Mouse (Mus musculus) hindbrain, postnatal 0 days (tissue): ENCODE data around the gene Trim34a. TPM values are rescaled to one million over a fixed set of nuclear protein-coding genes. Genes with fewer than 3 reads are reported as not detected.
A peak's percentile ranks its signal among the peaks of the same experiment; 100 is the strongest.

Source experiments
- ATAC-seq: fragments of 200-750 bp; cut with Nextera tagmentation; 2 replicates; pipeline ENCODE4 v1.8.0; 2017; ENCODE audit warnings: mild to moderate bottlenecking, moderate TSS enrichment, moderate library complexity
- DNase-seq: peaks from one replicate; pipeline ENCODE4 v3.0.0-alpha.2; 2015; ENCODE audit warnings: low spot score
- H3K27ac ChIP-seq: fragments of 300-500 bp; sonication (generic); 2 replicates; pipeline ENCODE4 v1.5.1; 2014; ENCODE audit warnings: mild to moderate bottlenecking
- H3K27me3 ChIP-seq: fragments of 300-500 bp; sonication (generic); 2 replicates; pipeline ENCODE4 v1.6.1; 2014; ENCODE audit warnings: low read length, mixed read lengths; ENCODE audit not compliant: insufficient read depth
- H3K36me3 ChIP-seq: fragments of 300-500 bp; sonication (generic); 2 replicates; pipeline ENCODE4 v1.6.1; 2014; ENCODE audit warnings: low read length, mixed read lengths; ENCODE audit not compliant: insufficient read depth
- H3K4me1 ChIP-seq: fragments of 300-500 bp; sonication (generic); 2 replicates; pipeline ENCODE4 v1.6.1; 2014; ENCODE audit warnings: antibody characterized with exemption, low read length, mixed read lengths; ENCODE audit not compliant: insufficient read depth
- H3K4me2 ChIP-seq: fragments of 300-500 bp; sonication (generic); 2 replicates; pipeline ENCODE4 v1.6.1; 2014; ENCODE audit warnings: low read depth, mild to moderate bottlenecking, low read length, moderate library complexity, mixed read lengths
- H3K4me3 ChIP-seq: fragments of 300-500 bp; sonication (generic); 2 replicates; pipeline ENCODE4 v1.5.1; 2014; ENCODE audit warnings: low read length
- H3K9ac ChIP-seq: fragments of 300-500 bp; sonication (generic); replicated peaks from 2 replicates; pipeline ENCODE4 v1.6.1; 2014; ENCODE audit warnings: mild to moderate bottlenecking, low read length, moderate library complexity, mixed read lengths
- H3K9me3 ChIP-seq: fragments of 300-500 bp; sonication (generic); 2 replicates; pipeline ENCODE4 v1.6.1; 2016; ENCODE audit warnings: low read length, mixed read lengths
- CTCF ChIP-seq: IDR thresholded peaks from 2 replicates; pipeline ENCODE4 v1.5.1; 2016; ENCODE audit warnings: antibody characterized with exemption, control low read depth, low read depth
- WGBS: fragments of 180-500 bp; shearing (Covaris S2); extraction: QIAGEN DNeasy Blood & Tissue Kit; methylation state at CpG from one replicate; pipeline ENCODE4 v1.1.7; 2014; 5-methylcytosine and 5-hydroxymethylcytosine counted together
- polyA plus RNA-seq: library from polyadenylated mRNA; unstranded; fragments of >200 nt; fragmentation: Nextera tagmentation; extraction: Ambion mirVana; gene quantifications from 2 replicates; pipeline ENCODE4 v1.2.1, GENCODE M21; 2015
- total RNA-seq: library from RNA; depleted of rRNA; stranded (reverse); fragments of >200 nt; gene quantifications from 2 replicates; pipeline ENCODE4 v1.2.3, GENCODE M21; 2014; rRNA removed

The Trim34a gene
- total RNA-seq (1.3 and 1.9 TPM in 2 replicates), polyA plus RNA-seq (1.1 and 1.6 TPM in 2 replicates)

DNA sequence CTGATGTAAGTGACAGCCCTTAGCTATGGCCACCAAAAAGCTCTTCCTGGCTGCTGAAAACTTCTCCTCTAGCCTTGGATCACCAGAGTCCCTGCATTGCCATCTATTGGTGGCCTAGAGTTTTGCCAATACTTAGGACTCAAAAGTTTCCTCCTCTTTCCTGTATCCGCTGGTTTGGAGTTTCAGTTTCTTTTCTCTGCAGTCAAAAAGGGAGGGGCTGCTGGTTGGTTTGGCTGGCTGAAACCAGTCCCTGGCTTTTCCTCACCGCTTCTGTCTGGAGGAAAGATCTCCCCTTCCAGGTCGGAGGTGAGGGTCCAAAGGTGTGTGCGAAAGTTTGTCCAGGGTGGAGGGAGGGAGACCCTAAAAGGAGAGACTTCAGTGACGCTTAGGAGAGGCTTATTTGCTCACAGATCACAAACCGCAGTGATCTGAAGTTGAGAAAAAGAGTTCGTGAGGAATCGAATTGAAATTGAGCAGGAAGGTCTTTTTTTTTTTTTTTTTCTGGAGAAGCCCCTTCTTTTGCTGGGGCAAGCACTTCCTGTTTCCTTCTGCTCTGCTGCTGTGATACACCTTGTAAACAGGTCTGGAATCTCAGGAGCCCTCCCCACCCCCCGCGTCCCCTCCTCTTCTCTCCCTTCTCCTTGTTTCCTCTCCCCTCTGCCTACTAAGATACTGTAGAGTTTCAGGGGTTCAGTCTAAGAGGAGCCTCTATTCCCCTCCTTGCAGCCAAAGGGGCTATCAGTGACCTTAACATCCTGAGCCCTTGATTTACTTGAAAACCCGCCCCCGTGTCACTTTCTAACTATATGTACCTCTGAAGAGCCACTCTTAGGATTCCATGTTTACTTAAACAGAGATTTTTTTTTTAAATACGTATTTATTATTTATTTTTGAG lies at the start of gene Trim34a:
Gene Trim34a (plus strand): TSS at position 171 of the 895 bp plus-strand sequence.
- Histone ChIP-seq H3K4me3 (peak within 1 kb of the TSS; percentile 40), H3K27ac (peak within 1 kb of the TSS; percentile 33), H3K36me3 (no peaks in the 10 kb centered on the region), H3K4me2 (peak within 1 kb of the TSS; percentile 48), H3K27me3 (no peaks in the 10 kb centered on the region), H3K4me1 (no peaks in the 10 kb centered on the region), H3K9ac (no peak within 1 kb of the TSS; the same call in 1 of the 2 replicates), H3K9me3 (no peaks in the 10 kb centered on the region)
- TF ChIP-seq CTCF, result peak; percentile 70
- whole genome bisulfite sequencing, result 10% methylated on average over 13 of the region's 13 CpGs
- ATAC-seq, result peak; percentile 83
- peak; percentile 73 for DNase-seq

DNA sequence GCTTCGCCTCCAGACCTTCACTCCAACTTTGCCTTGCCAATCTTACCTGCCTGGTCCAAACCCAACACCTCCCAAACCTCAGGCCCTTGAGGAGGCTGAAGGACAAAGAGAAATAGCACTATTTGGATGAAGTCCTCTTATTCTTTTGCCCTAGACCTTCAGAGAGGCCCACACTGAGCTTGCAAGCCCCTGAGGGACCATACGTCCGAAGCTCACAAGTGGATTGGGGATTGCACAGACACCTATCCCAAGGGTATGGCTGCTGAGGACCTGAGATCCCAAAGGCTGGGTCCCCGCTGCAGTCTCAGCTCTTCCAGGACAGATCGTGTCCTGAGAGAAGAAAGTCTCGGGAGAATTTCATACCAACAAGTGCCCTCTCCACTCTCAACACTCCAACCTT lies 48.4 kb upstream of the Trim34a start, which contains the start of gene Olfr649:
Gene Olfr649 (minus strand): TSS at position 101 of the 400 bp plus-strand sequence.
- no peak for TF ChIP-seq CTCF
- DNase-seq (no peak), ATAC-seq (no peak)
- 90% methylated on average over 6 of the region's 6 CpGs for WGBS
- H3K4me1 ChIP-seq, result no peaks in the 10 kb centered on the region
- no peak within 1 kb of the TSS for H3K27ac ChIP-seq
- H3K4me3 ChIP-seq, result no peak within 1 kb of the TSS
- no peaks in the 10 kb centered on the region for H3K9me3 ChIP-seq
- no peaks in the 10 kb centered on the region for H3K27me3 ChIP-seq
- no peak within 1 kb of the TSS for H3K4me2 ChIP-seq
- no peaks in the 10 kb centered on the region for H3K36me3 ChIP-seq
- no peak within 1 kb of the TSS for H3K9ac ChIP-seq

DNA sequence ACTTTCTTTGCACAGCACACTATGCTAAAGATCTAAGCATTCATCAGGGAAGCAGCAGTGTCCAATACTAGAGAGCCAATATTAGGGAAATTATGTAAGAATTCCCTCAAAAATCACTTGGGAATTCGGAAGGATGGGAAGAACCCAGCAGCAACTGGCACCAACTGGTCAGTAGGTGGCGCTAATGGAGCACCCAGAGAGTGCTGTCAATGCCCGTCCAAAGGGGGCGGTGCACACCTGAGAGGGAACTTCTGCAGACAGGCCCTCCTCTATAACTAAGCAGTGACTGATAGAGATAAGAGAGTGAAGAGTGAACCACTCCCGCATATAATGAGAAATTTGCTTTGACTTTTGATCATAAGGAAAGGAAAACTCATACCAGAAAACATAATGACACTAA lies 44.4 kb upstream of the Trim34a start:
- no peaks in the 10 kb centered on the region for H3K36me3 ChIP-seq
- DNase-seq (peak; percentile 65), ATAC-seq (no peak)
- peak; percentile 83 for TF ChIP-seq CTCF
- no peak overlapping the region for H3K4me3 ChIP-seq
- WGBS, result 8% methylated on average over 5 of the region's 5 CpGs
- H3K9me3 ChIP-seq, result no peaks in the 10 kb centered on the region
- no peaks in the 10 kb centered on the region for H3K4me1 ChIP-seq
- no peak overlapping the region for H3K27ac ChIP-seq
- no peak overlapping the region for H3K4me2 ChIP-seq
- H3K9ac ChIP-seq, result no peak overlapping the region
- no peaks in the 10 kb centered on the region for H3K27me3 ChIP-seq

DNA sequence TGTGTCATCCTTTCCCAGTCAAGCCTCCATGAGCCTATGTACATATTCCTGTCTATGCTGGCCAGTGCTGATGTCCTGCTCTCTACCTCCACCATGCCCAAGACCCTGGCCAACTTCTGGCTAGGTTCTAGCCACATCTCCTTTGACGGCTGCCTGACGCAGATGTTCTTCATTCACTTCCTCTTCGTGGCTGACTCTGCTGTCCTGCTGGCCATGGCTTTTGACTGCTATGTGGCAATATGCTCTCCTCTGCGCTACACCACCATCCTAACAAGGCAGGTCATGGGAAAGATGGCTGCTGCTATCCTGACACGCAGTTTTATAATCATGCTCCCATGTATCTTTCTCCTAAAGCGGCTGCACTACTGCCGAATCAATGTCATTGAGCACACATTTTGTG lies 38.1 kb upstream of the Trim34a start:
- H3K4me2 ChIP-seq, result no peak overlapping the region
- H3K27ac ChIP-seq, result no peak overlapping the region
- 93% methylated on average over 7 of the region's 7 CpGs for WGBS
- H3K27me3 ChIP-seq, result no peaks in the 10 kb centered on the region
- no peak overlapping the region for H3K4me3 ChIP-seq
- no peak overlapping the region for H3K9ac ChIP-seq
- H3K36me3 ChIP-seq, result no peaks in the 10 kb centered on the region
- DNase-seq, result no peak
- no peaks in the 10 kb centered on the region for H3K9me3 ChIP-seq
- ATAC-seq, result no peak
- TF ChIP-seq CTCF, result no peak
- H3K4me1 ChIP-seq, result no peaks in the 10 kb centered on the region

DNA sequence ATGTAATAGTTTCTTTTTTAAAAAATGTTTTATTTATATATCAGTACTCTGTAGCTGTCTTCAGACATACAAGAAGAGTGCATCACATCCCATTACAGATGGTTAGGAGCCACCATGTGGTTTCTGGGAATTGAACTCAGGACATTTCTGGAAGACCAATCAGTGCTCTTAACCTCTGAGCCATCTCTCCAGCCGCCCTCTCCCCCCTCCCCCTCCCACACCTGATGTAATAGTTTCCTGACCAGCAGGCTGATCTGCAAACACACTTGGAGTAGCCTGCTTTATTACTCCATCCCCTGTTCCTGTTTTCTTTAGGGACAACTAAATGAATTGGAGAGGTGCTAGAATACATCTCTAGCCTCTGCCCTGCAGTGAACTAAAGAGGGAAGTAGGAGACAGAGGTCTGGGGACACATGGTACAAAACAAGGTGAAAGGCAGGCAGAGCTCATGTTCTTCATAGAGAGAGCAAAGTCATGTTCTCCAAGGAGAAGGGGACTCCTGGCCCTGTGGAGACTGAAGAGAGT lies 28.2 kb upstream of the Trim34a start:
- Histone ChIP-seq H3K27ac (no peak overlapping the region), H3K4me1 (peaks cover 7% of the 10 kb centered on the region; the same call in 1 of the 2 replicates), H3K4me3 (no peak overlapping the region), H3K36me3 (no peaks in the 10 kb centered on the region), H3K9me3 (no peaks in the 10 kb centered on the region), H3K27me3 (no peaks in the 10 kb centered on the region), H3K9ac (no peak overlapping the region), H3K4me2 (no peak overlapping the region)
- no peak for TF ChIP-seq CTCF
- 81% methylated on average over 1 of the region's 1 CpGs for WGBS
- DNase-seq, result no peak
- ATAC-seq, result no peak

DNA sequence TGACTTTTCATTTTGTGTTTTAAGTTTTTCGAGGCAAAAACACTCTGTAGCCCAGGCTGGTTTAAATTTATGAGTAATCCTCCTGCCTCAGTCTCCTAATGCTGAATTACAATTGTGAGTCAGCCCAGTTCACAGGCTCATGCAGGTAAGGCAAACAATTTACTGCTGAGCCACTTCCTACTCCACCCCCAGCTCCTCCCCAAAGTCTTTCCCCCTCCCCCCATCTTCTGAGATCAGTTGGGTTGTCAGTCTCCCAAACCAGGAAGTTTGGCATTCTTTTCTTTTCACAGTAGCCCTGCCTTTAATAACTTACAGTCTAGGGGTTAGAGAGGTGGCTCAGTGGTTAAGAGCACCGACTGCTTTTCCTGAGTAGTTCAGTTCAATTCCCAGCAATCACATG lies 26.4 kb upstream of the Trim34a start:
- Histone ChIP-seq H3K27me3 (no peaks in the 10 kb centered on the region), H3K9me3 (no peaks in the 10 kb centered on the region), H3K4me1 (peaks cover 7% of the 10 kb centered on the region; the same call in 1 of the 2 replicates), H3K4me3 (no peak overlapping the region), H3K36me3 (no peaks in the 10 kb centered on the region), H3K9ac (no peak overlapping the region), H3K27ac (no peak overlapping the region), H3K4me2 (no peak overlapping the region)
- no peak for TF ChIP-seq CTCF
- ATAC-seq, result no peak
- WGBS, result 78% methylated on average over 2 of the region's 2 CpGs
- no peak for DNase-seq
